Mouse (Mus musculus): ENCODE results near the gene Gm45799. TPM values are rescaled to one million over a fixed set of nuclear protein-coding genes. Genes with fewer than 3 reads are reported as not detected.

Gene Gm45799
- polyA plus RNA-seq (2014; fragmentation: Illumina TruSeq; extraction: RNeasy Lipid Tissue Mini Kit (QIAGEN cat#74804); ENCODE audit: low read depth, low replicate concordance): 9.6 TPM

DNA sequence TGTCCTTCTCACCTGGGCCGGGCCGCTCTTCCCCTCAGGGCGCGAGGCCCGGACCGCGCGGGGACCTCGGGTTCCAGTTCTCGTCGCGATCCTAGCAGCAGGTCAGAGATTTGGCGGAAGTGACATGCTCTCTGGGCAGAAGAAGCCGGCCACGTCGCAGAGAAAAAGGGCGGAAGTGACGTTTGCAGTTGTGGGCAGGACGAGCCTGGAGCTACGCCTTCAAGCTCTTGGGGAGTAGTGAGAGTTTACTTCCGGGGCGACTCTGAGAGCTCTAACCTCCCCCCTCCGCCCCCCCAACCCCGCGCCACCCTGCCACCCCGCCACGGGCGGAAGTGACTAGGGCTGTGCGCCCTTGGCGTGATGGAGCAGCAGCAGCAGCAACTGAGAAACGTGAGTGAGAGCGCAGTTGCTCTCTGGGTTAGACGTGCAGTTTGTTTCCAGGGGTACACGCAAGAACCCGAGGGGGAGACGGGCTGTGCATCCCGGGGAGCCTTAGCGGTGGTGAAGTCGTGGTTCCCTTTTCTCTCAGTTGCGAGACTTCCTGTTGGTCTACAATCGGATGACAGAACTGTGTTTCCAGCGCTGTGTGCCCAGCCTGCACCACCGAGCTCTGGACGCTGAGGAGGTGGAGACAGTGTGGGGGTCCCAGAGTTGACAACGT, at the start of gene Gm45799, which contains the start of gene Arfip2:
Gene Gm45799, plus strand, starts transcription at position 320 of the 661 bp plus-strand sequence.
Gene Arfip2, minus strand, starts transcription at position 184 of the 661 bp plus-strand sequence.

GRCm38 (mm10) chr7:105633127-105633800, 7.1 kb upstream of the Gm45799 start, which contains the start of gene Trim3:
TSS of gene Trim3 (minus strand) at chr7:105633571.

DNA sequence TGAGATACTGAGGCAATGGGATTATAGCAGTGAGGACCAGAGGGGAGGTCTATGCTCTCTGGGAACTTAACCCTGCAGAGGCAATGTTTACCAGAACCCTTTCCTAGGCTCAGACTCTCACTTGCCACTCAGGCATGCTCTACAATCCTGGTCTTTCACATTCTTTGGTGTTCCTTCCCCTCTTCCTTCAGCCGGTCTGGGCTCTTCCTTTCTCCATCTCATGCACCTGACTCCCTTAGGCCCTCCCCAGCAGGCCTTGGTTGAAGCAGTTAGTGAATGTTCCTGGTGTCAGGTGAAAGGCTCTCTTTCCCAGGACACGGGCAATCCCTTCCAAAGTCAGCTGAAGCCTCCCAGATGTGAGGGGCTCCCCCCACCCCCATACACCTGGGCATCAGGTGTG, 596 bp upstream of the Gm45799 start, which contains the start of gene Timm10b:
Gene Timm10b, plus strand, starts transcription at position 301 of the 400 bp plus-strand sequence.

DNA sequence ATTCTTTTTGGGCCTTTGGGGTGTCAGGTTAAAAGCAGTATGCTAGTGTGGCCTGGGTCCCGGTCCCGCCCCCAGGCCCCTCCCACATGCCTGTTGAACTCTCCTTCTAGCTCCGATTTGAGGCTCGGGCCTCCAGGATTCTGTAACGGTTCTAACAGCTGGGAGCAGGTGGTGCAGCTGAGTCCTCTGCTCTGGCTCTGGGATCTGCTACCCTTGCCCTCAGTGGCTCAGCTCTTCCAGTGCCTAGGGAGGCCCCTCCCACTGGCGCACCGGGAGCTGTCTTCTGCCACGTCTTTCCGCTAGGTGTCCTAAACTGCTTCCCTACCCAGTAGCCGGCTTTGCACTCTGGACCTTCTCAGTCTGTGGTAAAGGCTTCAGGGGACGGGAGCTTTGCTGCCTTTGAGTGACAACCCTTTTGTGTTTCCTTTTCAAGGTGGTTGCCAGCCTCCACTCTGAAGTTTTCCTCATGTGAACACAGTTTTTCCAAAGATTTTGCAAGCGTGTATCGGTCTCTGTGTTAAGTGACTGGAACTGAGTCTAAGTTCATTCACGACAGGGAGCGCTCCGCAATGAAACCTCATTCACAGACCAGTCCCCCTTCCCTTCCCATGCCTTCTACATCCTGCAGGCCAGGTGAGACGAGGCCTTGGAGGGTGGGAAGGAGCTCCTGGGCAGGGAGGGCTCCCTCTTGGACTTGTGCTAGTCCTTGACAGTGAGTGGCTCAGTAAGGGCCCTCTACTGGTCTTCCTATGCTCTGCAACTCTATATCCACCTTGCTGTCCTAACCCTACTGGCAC, 10.5 kb downstream of the Gm45799 start, which contains the start of gene Dnhd1:
Gene Dnhd1, plus strand, starts transcription at position 189 of the 797 bp plus-strand sequence.

Other genes starting within 250 kb of the Gm45799 start
- 29.8 TPM for gene Fam160a2, start 240.5 kb upstream of the Gm45799 start, polyA plus RNA-seq (2014; fragmentation: Illumina TruSeq; extraction: RNeasy Lipid Tissue Mini Kit (QIAGEN cat#74804); ENCODE audit: low read depth, low replicate concordance)
- gene Cnga4, start 236.0 kb upstream of the Gm45799 start, polyA plus RNA-seq (2014; fragmentation: Illumina TruSeq; extraction: RNeasy Lipid Tissue Mini Kit (QIAGEN cat#74804); ENCODE audit: low read depth, low replicate concordance): 0.62 TPM
- 0.45 TPM for gene Cckbr, start 214.8 kb upstream of the Gm45799 start, polyA plus RNA-seq (2014; fragmentation: Illumina TruSeq; extraction: RNeasy Lipid Tissue Mini Kit (QIAGEN cat#74804); ENCODE audit: low read depth, low replicate concordance)
- 105 TPM for gene Cavin3, start 158.3 kb upstream of the Gm45799 start, polyA plus RNA-seq (2014; fragmentation: Illumina TruSeq; extraction: RNeasy Lipid Tissue Mini Kit (QIAGEN cat#74804); ENCODE audit: low read depth, low replicate concordance)
- 58.4 TPM for gene Smpd1, start 86.2 kb upstream of the Gm45799 start, polyA plus RNA-seq (2014; fragmentation: Illumina TruSeq; extraction: RNeasy Lipid Tissue Mini Kit (QIAGEN cat#74804); ENCODE audit: low read depth, low replicate concordance)
- 9.9 TPM for gene Apbb1, start 58.9 kb upstream of the Gm45799 start, polyA plus RNA-seq (2014; fragmentation: Illumina TruSeq; extraction: RNeasy Lipid Tissue Mini Kit (QIAGEN cat#74804); ENCODE audit: low read depth, low replicate concordance)
- 1.1 TPM for gene Hpx, start 40.4 kb upstream of the Gm45799 start, polyA plus RNA-seq (2014; fragmentation: Illumina TruSeq; extraction: RNeasy Lipid Tissue Mini Kit (QIAGEN cat#74804); ENCODE audit: low read depth, low replicate concordance)
- 37.7 TPM for gene Trim3, start 7.0 kb upstream of the Gm45799 start, polyA plus RNA-seq (2014; fragmentation: Illumina TruSeq; extraction: RNeasy Lipid Tissue Mini Kit (QIAGEN cat#74804); ENCODE audit: low read depth, low replicate concordance)
- 82.5 TPM for gene Timm10b, start 496 bp upstream of the Gm45799 start, polyA plus RNA-seq (2014; fragmentation: Illumina TruSeq; extraction: RNeasy Lipid Tissue Mini Kit (QIAGEN cat#74804); ENCODE audit: low read depth, low replicate concordance)
- gene Arfip2, start 136 bp upstream of the Gm45799 start, polyA plus RNA-seq (2014; fragmentation: Illumina TruSeq; extraction: RNeasy Lipid Tissue Mini Kit (QIAGEN cat#74804); ENCODE audit: low read depth, low replicate concordance): 69.0 TPM
- 4.4 TPM for gene Dnhd1, start 10.3 kb downstream of the Gm45799 start, polyA plus RNA-seq (2014; fragmentation: Illumina TruSeq; extraction: RNeasy Lipid Tissue Mini Kit (QIAGEN cat#74804); ENCODE audit: low read depth, low replicate concordance)
- 189 TPM for gene Ilk, start 96.0 kb downstream of the Gm45799 start, polyA plus RNA-seq (2014; fragmentation: Illumina TruSeq; extraction: RNeasy Lipid Tissue Mini Kit (QIAGEN cat#74804); ENCODE audit: low read depth, low replicate concordance)
- 23.5 TPM for gene Rrp8, start 96.8 kb downstream of the Gm45799 start, polyA plus RNA-seq (2014; fragmentation: Illumina TruSeq; extraction: RNeasy Lipid Tissue Mini Kit (QIAGEN cat#74804); ENCODE audit: low read depth, low replicate concordance)
- gene Taf10, start 103.8 kb downstream of the Gm45799 start, polyA plus RNA-seq (2014; fragmentation: Illumina TruSeq; extraction: RNeasy Lipid Tissue Mini Kit (QIAGEN cat#74804); ENCODE audit: low read depth, low replicate concordance): 152 TPM
- gene Tpp1, start 111.7 kb downstream of the Gm45799 start, polyA plus RNA-seq (2014; fragmentation: Illumina TruSeq; extraction: RNeasy Lipid Tissue Mini Kit (QIAGEN cat#74804); ENCODE audit: low read depth, low replicate concordance): 85.5 TPM
- gene Dchs1, start 147.1 kb downstream of the Gm45799 start, polyA plus RNA-seq (2014; fragmentation: Illumina TruSeq; extraction: RNeasy Lipid Tissue Mini Kit (QIAGEN cat#74804); ENCODE audit: low read depth, low replicate concordance): 2.7 TPM
- gene Mrpl17, start 170.5 kb downstream of the Gm45799 start, polyA plus RNA-seq (2014; fragmentation: Illumina TruSeq; extraction: RNeasy Lipid Tissue Mini Kit (QIAGEN cat#74804); ENCODE audit: low read depth, low replicate concordance): 168 TPM

Measured in adipose tissue, adult 10 weeks (tissue).